In genomic region chr10:107719806-107720205, GRCm38 (mm10) we compare ENCODE assay signal across 24 mouse cellular contexts. TPM values are rescaled to one million over a fixed set of nuclear protein-coding genes. Genes with fewer than 3 reads are reported as not detected.
"Had no signal": no experiment of that assay in that cellular context is flagged by ENCODE, and none has a peak within 500 bp of the region (broad histone marks: within the 10 kb centered on the region; RNA-seq: fewer than 3 reads in every experiment).

TSS of gene Ptprq (minus strand) at chr10:107720051.

- H3K4me1 ChIP-seq: heart, embryonic 13.5 days; heart, embryonic 15.5 days; hindbrain, embryonic 13.5 days; hindbrain, embryonic 15.5 days; limb, embryonic 15.5 days; liver, embryonic 12.5 days had no signal

- H3K9ac ChIP-seq: heart, embryonic 13.5 days; heart, embryonic 15.5 days; hindbrain, embryonic 13.5 days; hindbrain, embryonic 15.5 days; limb, embryonic 13.5 days; limb, embryonic 15.5 days; liver, embryonic 12.5 days; liver, embryonic 14.5 days had no signal

- H3K4me2 ChIP-seq: heart, embryonic 11.5 days; heart, embryonic 13.5 days; heart, embryonic 15.5 days; hindbrain, embryonic 13.5 days; hindbrain, embryonic 15.5 days; limb, embryonic 13.5 days; limb, embryonic 15.5 days; liver, embryonic 12.5 days had no signal

- H3K36me3 ChIP-seq: heart, embryonic 13.5 days; heart, embryonic 15.5 days; hindbrain, embryonic 13.5 days; hindbrain, embryonic 15.5 days; limb, embryonic 13.5 days; limb, embryonic 15.5 days; liver, embryonic 12.5 days had no signal

- H3K27me3 ChIP-seq: heart, embryonic 13.5 days; heart, embryonic 15.5 days; hindbrain, embryonic 13.5 days; hindbrain, embryonic 15.5 days; limb, embryonic 13.5 days; limb, embryonic 15.5 days; liver, embryonic 12.5 days had no signal

- DNase-seq: gastrocnemius, postnatal 14 days; gastrocnemius, postnatal 36 days; heart, adult 11 months; heart, adult 2 months; heart, postnatal 14 days; heart, postnatal 36 days; kidney, adult 11 months; kidney, postnatal 14 days; layer of hippocampus, adult 9-11 months; layer of hippocampus, postnatal 36 days; left cerebral cortex, postnatal 4 days had no signal

- H3K4me3 ChIP-seq: heart, adult 2 months; heart, embryonic 13.5 days; heart, embryonic 15.5 days; hindbrain, embryonic 13.5 days; hindbrain, embryonic 15.5 days; limb, embryonic 13.5 days; limb, embryonic 15.5 days; liver, embryonic 12.5 days had no signal

- ATAC-seq: hindbrain, postnatal 0 days; intestine, embryonic 16.5 days; liver, embryonic 12.5 days had no signal

- H3K27ac ChIP-seq: heart, adult 2 months; heart, embryonic 13.5 days; heart, embryonic 15.5 days; hindbrain, embryonic 13.5 days; hindbrain, embryonic 15.5 days; hindbrain, postnatal 0 days; limb, embryonic 13.5 days; limb, embryonic 15.5 days; liver, embryonic 12.5 days; liver, embryonic 14.5 days had no signal

- H3K9me3 ChIP-seq: heart, embryonic 13.5 days; heart, embryonic 15.5 days; hindbrain, embryonic 13.5 days; hindbrain, embryonic 15.5 days; limb, embryonic 13.5 days; limb, embryonic 15.5 days; liver, embryonic 12.5 days had no signal

RNA-seq across cellular contexts. Expression of gene Ptprq, which starts in this region (rescaled TPM):
- polyA plus RNA-seq: heart, adult 2 months; heart, postnatal 0 days; intestine, embryonic 14.5 days had no signal
